10 mouse cellular contexts compared by ENCODE assay signal in genomic region chr10:18508586-18508985, GRCm38 (mm10). TPM values are rescaled to one million over a fixed set of nuclear protein-coding genes. Genes with fewer than 3 reads are reported as not detected.
DNase-seq lines count a peak whose midpoint lies in the region; ATAC-seq and TF ChIP-seq lines count a peak whose summit lies in the region.
"Had no signal": no experiment of that assay in that cellular context is flagged by ENCODE, and none has a peak within 500 bp of the region (broad histone marks: within the 10 kb centered on the region; RNA-seq: fewer than 3 reads in every experiment).

No protein-coding gene starts in this region.

- no peak overlapping the region for H3K4me3 ChIP-seq in gastrocnemius, adult 2 months
- no peak overlapping the region for H3K4me3 ChIP-seq in kidney, embryonic 15.5 days (replicated peaks)
- H3K4me3 ChIP-seq: liver, embryonic 15.5 days had no signal

- peaks cover 8% of the 10 kb centered on the region for H3K36me3 ChIP-seq in kidney, embryonic 15.5 days
- H3K36me3 ChIP-seq: liver, embryonic 15.5 days had no signal

- peak; percentile 55 for DNase-seq in gastrocnemius, adult 2 months
- no peak for DNase-seq in gastrocnemius, postnatal 36 days
- DNase-seq in testis, postnatal 14 days (ENCODE audit: low spot score): peak; percentile 57
- DNase-seq in testis, postnatal 10 days (ENCODE audit: low spot score): no peak
- peak; percentile 60 to 81 for DNase-seq in left cerebral cortex, postnatal 14 days (ENCODE audit: low spot score in 2 of 2)
- DNase-seq in ovary, postnatal 36 days (ENCODE audit: low spot score): no peak
- DNase-seq in c-Kit-positive CD71-positive TER-119-positive erythroid progenitor cells, embryonic 14.5 days (ENCODE audit: low spot score): no peak

- ATAC-seq in kidney, embryonic 15.5 days (replicated peaks; ENCODE audit: low FRiP score): no peak

- no peak overlapping the region for H3K27ac ChIP-seq in gastrocnemius, adult 2 months
- no peak overlapping the region for H3K27ac ChIP-seq in kidney, embryonic 15.5 days
- H3K27ac ChIP-seq: liver, embryonic 15.5 days had no signal

- H3K4me1 ChIP-seq in kidney, embryonic 15.5 days: peaks cover 18% of the 10 kb centered on the region
- H3K4me1 ChIP-seq: liver, embryonic 15.5 days had no signal

- no peaks in the 10 kb centered on the region for H3K27me3 ChIP-seq in kidney, embryonic 15.5 days
- H3K27me3 ChIP-seq: liver, embryonic 15.5 days had no signal

- no peak overlapping the region for H3K4me2 ChIP-seq in kidney, embryonic 15.5 days
- H3K4me2 ChIP-seq: liver, embryonic 15.5 days had no signal

- no peak overlapping the region for H3K9ac ChIP-seq in kidney, embryonic 15.5 days
- H3K9ac ChIP-seq: liver, embryonic 15.5 days had no signal

- no peak for TF ChIP-seq CTCF in gastrocnemius, adult 2 months (IDR thresholded peaks at IDR 0.05)

- WGBS in kidney, embryonic 15.5 days: 63% methylated on average over 1 of the region's 1 CpGs

- intact Hi-C loops in gastrocnemius, adult 2 months (cut with DNase I): no loop called here
- intact Hi-C loops in gastrocnemius, postnatal 36 days (cut with DNase I): no loop called here
- intact Hi-C loops in left cerebral cortex, postnatal 14 days (cut with DNase I): no loop called here

- no peaks in the 10 kb centered on the region for H3K9me3 ChIP-seq in kidney, embryonic 15.5 days (replicated peaks)
- H3K9me3 ChIP-seq: liver, embryonic 15.5 days had no signal

RNA-seq across cellular contexts. Expression of gene Hebp2, which starts 37.3 kb away (rescaled TPM):
- total RNA-seq in gastrocnemius, adult 2 months (2021): 1 to 10 TPM in 1 of 2 experiments, under 1 TPM in 1; 0.48 to 1.3 TPM
- total RNA-seq in gastrocnemius, postnatal 36 days (2021): under 1 TPM; 0.61 to 0.86 TPM
- 1 to 10 TPM; 3.0 to 3.1 TPM for total RNA-seq in left cerebral cortex, postnatal 14 days (2021)
- 12.6 and 12.8 TPM in 2 replicates for polyA plus RNA-seq in kidney, embryonic 15.5 days (2015; fragmentation: Nextera tagmentation; extraction: Ambion mirVana)
- total RNA-seq: neutrophil, adult 5-6 weeks had no signal

Comparison
In these comparisons a context has a peak if more than half of its experiments do, and no peak if none do; other contexts are left out.
1. DNase-seq: peak in gastrocnemius, adult 2 months (single experiment), testis, postnatal 14 days (single experiment) and left cerebral cortex, postnatal 14 days (2 of 2); none in gastrocnemius, postnatal 36 days (0 of 2), testis, postnatal 10 days (single experiment), ovary, postnatal 36 days (single experiment) and c-Kit-positive CD71-positive TER-119-positive erythroid progenitor cells, embryonic 14.5 days (single experiment).